Mouse (Mus musculus) adrenal gland, postnatal 10 days (tissue): ENCODE measurements around the gene Adra1d. TPM values are rescaled to one million over a fixed set of nuclear protein-coding genes. Genes with fewer than 3 reads are reported as not detected.
A peak's percentile ranks its signal among the peaks of the same experiment; 100 is the strongest.

Experiments used
- DNase-seq: peaks from one replicate; pipeline ENCODE4 v3.0.0; 2021; ENCODE audit warnings: mixed read lengths
- long read RNA-seq, 2 experiments: library from polyadenylated mRNA; stranded (forward); transcript quantifications; one replicate each; pipeline ENCODE4 v2.0.0; 2021
- total RNA-seq, 2 experiments: library from RNA; stranded (reverse); gene quantifications; 2 replicates each; pipeline ENCODE4 v1.2.3; 2021

Adra1d gene
- total RNA-seq: 10 to 100 TPM; 12.0 to 17.7 TPM
- long read RNA-seq, experiment 1, transcript Adra1d-201 (2 exons, 1,899 nt): major isoform, 13 of 14 reads
- long read RNA-seq, experiment 1, partial matches to known transcripts: 0 of 14 reads
- long read RNA-seq, experiment 1, other reads (novel, unspliced or antisense): 1 of 14 reads
- long read RNA-seq, experiment 2, transcript Adra1d-201 (2 exons, 1,899 nt): major isoform, 9 of 9 reads
- long read RNA-seq, experiment 2, partial matches to known transcripts: 0 of 9 reads
- long read RNA-seq, experiment 2, other reads (novel, unspliced or antisense): 0 of 9 reads

DNA sequence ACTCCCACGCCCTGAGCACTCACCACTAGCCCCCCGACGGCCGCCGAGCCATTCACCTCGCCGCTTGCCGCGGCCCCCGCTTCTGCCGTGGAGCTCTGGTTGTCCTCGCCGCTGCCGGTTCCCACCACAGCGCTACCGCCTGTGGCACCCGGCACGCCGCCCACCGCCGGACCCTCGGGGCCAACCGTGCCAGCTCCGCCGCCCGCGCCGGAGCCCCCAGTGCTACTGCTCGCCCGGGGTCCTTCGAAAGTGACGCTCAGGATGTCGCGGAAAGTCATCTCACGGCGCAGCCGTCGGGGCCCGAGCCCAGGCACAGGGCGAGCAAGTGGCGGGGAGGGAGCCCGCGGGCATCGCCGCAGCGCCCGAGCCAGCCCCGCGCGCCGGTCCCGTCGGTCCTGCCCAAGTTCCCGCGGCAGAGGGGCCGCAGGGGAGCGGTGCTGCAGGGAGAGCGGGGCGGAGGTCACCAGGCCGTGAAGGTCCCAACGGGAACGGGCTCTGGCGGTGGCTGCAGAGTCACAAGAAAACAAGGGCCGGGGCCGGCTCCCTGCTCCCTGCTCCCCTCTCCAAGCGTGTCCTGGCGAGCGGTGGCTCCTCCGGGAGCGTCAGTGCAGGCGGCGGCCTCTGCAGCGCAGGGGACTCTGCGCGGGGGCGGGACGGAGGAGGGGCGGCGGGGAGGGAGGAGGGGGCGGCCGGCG, at the start of gene Adra1d:
Gene Adra1d (minus strand): TSS at position 393 of the 695 bp plus-strand sequence.
- peak; percentile 82 for DNase-seq

DNA sequence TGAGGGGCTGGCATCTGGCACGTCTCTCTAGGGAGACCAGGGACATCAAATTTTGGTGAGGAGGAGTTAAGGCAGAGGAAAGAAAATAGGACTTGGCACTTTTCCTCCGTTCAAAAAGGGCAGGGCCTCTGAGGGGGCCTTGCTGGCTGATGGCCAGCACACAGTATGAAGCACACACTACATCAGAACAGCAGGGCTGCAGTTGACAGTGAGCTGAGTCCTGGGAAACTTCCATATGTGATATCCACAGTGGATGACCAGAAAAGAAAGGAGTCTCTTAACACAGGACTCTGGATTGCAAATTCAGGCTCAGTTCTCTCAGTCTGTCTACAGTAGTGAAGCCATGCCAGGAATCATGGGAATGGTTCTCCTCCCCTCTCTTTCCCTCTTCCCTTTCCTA, 39.8 kb upstream of the Adra1d start:
- no peak for DNase-seq

GRCm38 (mm10) chr2:131594871-131595270, 32.8 kb upstream of the Adra1d start:
- no peak for DNase-seq

DNA sequence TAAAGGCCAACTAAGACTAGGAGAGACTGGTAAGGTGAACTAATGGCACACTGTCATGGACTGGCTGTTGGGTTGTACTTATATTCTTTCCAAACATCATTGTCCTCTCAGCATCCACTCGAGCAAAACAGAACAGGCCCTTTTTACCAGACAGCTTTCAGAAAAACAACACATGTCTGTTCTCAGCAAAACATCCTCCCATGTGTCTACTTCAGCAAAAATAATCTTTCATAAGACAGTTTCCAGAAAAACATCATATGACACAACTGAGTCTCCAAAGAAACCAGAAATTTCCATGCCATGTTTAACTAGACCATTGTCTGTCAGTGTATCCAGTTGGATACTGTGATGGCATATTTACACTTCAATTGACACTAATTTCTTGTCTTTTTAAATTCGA, 25.4 kb upstream of the Adra1d start:
- no peak for DNase-seq

GRCm38 (mm10) chr2:131581506-131581905, 19.4 kb upstream of the Adra1d start:
- no peak for DNase-seq

DNA sequence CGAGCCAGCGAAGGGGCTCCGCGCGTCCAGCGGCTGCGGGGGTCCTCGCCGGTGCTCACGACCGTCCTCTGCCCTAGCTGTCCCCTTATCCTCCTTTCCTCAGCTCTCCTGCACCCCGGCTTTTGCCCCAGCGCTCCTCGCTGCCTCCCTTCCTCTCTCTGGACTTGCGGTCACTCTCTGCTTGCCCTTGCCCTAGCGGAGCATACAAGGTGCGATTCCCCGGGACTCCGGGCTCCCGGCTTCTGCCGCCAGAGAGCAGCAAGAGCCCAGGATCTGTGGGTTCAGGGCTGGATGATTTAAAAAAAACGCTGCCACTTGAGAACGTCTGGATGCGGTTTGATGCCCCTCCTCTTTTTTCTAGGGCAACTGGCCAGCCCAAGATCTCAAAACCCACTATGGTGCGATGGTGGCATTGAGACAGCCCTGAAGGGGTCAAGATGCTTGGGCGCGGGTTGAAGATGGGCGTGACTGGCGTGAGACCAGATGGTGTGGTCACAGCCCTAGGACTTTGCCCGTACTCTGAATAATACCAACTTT, 571 bp upstream of the Adra1d start:
- peak; percentile 89 for DNase-seq

DNA sequence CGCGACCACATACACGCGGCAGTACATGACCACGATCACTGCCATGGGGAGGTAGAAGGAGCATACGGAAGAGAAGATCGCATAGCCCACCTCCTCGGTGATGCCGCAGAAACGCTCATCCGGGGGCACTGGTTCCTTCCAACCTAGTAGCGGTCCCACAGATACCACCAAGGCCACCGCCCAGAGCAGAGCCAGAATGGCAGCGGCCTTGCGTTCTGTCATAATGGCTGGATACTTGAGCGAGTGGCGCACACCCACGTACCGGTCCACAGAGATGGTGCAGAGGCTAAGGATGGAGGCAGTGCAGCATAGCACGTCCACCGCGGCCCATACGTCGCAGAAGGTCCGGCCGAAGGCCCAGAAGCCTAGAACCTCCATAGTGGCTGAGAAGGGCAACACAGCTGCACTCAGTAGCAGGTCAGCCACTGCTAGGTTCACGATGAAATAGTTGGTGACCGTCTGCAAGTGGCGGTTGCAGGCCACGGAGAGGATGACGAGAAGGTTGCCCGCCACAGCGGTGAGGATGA, 676 bp downstream of the Adra1d start:
- DNase-seq: peak; percentile 34

DNA sequence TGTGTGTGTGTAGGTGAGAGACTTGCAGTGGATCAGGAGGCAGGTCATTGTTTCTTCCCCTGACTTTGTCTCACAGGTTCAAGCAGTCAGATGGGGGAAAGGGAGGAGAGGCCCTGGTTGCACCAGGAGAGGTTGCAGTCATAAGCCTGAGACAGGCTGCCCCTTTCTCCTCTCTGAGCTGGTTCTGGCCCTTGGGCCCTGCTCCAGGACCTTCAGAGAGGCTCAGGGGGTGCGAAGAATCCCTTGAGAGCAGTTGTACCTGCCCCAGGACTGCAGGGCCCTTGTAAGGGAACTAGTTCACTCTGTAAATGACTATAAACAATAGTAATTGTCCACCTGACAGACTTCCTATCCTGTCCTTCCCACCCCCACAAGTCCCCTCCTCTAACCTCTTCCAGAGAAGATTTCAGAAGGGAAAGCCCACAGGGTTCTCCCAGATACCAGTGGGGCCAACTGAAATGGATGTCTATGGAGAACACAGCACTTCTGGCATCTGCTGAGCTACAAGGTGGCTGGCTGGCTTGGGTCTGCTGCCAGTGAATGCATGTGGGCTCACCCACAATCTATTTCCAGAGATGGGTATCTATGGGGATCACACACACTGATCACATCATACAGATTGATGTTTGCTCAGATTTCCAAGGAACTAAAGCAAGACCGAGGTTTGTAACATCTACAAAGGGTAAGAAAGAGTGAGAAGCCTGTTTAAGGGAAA, 1.7 kb downstream of the Adra1d start:
- peak; percentile 54 for DNase-seq

DNA sequence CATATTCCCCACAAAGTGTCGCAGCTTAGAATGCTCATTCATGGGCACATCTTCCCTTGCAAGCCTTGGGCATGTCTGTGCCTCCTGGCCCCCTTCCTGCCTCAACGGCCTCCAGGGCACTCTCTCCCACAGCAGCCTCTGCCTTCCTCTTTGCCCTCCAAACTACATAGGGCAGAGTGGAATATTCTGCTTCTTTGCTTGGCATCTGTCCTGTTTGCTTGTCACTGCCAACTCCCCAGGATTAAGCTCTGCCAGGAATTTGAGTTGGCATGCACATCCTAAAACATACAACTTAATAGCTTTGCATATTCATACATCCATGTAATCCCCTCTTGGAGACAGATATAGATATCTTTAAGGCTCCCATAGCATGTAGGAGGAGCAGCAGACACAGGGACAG, 4.2 kb downstream of the Adra1d start:
- no peak for DNase-seq

DNA sequence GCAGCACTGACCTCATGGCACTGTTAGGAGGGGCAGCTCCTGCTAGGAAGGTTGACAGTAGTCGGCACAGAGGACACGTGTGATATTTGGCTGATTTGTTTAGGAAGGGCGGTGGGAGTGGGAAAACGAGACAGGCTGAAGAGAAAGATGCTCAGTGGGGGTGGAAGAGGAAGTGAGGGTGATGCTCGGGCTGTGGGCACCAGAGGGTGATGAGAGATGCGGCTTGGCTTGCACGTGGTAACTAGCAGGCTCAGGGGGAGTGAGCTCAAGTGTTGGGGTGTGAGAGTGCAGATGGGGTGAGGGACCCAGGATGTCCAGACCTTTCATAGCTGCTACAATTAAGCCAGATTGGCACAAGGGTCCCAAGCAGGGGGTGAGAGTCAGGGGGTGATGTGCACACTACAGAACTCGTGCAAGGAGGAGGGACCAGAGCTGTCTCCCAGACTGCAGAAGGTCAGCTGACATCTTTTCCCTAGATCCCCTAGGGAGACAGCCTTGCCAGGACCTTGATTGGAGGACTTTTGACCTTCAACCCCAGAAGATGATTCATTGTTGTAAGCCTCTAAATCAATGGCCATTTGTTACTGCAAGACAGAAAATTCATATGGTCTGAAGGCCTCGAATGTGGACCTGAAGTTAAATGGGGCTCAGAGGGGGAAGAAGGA, 9.2 kb downstream of the Adra1d start:
- peak; percentile 58 for DNase-seq

GRCm38 (mm10) chr2:131551701-131552620, 10.1 kb downstream of the Adra1d start:
- peak; percentile 64 for DNase-seq

DNA sequence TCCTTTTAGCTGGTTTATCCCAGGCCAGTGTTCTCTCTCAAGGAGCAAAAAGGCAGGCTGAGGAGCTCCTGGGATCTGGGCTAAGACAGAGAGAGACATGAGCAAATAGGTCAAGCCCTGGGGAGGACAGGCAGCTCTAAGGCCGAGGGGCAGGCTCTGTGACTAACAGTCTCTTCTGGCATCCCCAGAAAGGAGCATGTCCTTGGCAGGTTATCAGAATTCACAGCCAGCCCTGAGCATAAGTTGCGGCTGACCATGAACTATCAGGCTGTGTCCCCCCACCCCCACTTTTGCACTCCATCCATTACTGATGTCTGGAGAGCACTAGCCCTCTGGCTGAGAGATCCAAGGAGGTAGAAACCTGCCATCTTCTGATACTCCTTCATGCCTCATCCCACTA, 11.2 kb downstream of the Adra1d start:
- peak; percentile 87 for DNase-seq

DNA sequence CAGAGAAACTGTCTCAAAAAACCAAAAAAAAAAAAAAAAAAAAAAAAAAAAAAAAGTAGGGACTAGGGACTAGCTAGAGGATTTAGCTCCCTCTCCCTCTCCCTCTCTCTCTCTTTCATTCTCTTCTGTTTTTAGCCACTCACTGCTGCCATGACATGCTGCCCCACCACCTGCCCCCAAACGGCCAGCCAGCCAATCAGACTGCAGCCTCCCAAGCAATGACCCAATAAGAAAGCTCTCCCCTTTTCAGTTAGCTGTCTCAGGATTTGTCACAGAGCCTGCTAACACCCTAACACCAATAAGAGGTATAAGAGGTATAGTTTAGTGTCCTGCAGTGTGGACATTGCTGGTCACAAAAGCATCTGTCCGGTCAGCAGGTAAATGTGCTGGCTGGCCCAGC, 11.6 kb downstream of the Adra1d start:
- no peak for DNase-seq

DNA sequence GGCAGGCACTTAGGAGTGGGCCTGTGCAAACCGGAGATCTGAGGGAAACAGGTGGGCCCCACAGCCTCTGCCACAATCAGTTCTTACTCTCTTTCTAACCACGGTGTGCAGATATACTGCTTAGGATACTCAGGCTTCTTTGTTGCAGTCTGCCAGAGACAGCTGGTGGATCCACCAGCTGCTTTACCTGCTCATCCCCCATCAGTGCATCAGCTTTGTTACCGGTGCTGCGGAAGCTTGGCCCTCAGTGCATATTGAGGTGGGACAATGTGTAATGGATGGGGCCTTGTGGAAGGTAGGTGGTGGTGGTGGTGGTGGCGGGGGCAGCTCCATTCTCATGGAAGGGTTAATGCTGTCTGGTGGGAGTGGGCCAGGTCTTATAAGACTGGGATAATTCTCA, 13.0 kb downstream of the Adra1d start:
- no peak for DNase-seq

DNA sequence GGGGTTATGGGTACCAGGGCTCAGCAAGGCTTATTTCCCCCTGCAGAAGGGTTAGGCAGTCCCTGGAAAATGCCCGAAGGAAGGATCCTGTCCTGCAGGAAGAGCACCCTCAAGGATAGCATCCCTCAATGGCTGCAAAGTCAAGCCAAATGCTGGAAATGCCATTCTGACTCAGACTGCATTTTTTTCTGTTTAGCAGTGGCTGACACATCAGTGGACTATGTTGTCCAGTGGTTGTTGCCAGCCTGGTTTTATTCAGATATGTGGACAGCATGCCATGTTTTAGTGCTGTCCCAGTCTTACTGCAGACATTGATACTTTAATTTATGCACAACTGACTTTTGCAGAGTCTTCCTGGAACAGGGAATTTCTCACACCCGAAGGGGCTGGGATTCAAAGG, 13.8 kb downstream of the Adra1d start:
- peak; percentile 33 for DNase-seq

DNA sequence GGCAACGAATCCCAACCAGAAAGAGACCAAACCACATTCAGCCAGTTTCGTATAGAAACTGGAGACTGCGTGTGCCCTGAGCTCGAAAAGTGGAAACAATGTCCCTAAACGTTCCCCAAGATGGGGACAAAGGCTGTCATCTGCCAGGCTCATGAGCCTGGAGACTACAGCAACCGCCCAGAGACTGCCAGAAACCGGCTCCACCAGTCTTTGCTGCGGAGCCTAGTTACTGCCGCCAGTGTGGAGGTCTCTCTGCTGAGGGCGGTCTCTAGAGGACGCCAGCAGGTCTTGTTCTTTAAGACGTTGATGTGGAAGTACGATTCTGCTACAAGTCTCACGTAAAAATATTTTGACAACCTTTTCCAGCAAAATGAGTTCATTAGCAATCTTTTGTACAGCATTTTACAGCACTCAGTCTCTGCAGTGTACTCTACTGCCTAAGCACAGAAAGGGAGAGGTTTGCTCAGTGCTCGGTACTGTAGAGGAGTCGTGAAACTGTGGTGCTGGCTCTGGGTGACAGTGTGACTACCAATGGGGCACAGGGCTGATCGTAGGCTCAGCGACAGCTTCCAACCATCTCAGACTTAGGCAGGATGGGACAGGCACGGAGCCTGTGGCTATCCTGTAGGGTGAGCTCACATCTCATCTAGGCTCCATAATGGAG, 15.2 kb downstream of the Adra1d start:
- no peak for DNase-seq

DNA sequence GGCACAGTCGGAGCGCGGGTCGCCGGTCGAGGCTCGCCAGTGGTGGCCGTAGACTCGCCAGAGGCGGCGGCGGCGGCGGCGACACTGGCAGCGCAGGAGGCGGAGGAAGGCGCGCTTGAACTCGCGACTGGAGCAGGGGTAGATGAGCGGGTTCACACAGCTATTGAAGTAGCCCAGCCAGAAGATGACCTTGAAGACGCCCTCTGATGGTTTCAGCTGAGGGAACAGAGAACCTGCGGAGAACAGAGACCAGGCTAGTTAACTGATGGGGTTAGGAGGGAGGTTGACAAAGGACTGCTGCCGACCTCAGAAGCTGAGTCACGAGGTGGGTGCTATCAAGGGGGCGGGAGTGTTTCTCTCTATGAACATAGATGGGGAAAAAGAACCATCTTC, 15.8 kb downstream of the Adra1d start:
- no peak for DNase-seq

DNA sequence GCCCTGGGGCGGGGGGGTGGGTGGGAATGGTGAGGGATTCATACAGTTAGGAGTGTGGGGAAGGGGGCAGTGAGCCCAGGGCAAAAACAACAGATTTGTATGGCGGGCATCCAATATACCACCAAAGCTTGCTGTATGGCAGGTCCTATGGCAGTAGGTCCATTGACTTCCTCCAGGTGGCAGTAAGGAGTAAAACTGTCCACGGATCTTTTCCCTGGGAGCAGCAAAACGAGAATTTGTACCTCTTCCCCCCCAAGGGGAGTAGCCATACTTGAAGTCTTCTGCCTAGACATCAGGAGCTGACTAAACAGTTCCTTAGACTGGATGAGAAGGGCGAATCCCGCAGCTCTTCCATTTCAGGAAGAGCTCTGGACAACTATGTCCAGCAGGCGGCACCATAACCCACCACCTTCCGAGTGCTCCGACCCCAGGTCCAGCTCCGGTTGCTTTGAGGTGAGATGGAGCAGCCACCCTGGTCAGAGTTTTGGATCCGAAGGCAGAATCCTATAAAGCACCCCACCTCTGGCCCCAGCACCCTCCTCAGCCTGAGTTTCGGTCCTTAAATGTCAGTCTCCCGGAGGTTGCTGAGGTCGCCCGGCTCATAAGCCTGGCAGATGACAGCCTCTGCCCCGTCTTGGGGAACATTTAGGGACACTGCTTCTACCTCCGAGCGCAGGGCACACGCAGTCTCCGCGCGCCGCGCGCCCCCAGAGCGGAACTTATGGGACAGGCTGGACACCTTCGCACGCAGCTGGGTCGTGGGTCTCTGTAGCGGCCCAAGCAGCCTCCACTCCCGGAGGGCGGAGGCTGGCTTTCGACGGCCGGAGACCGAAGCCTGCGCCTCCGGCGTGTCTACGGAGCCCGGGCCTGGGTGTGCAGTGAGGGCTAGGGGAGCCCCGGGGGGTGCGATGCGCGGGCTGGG, 16.4 kb downstream of the Adra1d start:
- DNase-seq: peak; percentile 69

GRCm38 (mm10) chr2:131542531-131542930, 19.6 kb downstream of the Adra1d start:
- DNase-seq: no peak
